Comparison of ENCODE assay signal across 25 mouse cellular contexts in genomic region chr7:75432046-75432445, GRCm38 (mm10).
"Had no signal": no experiment of that assay in that cellular context is flagged by ENCODE, and none has a peak within 500 bp of the region (broad histone marks: within the 10 kb centered on the region; RNA-seq: fewer than 3 reads in every experiment).

No protein-coding gene starts in this region.

- H3K27ac ChIP-seq: hindbrain, embryonic 13.5 days; hindbrain, embryonic 15.5 days; hindbrain, postnatal 0 days; layer of hippocampus, adult 2 months; left cerebral cortex, adult 2 months; limb, embryonic 10.5 days; limb, embryonic 12.5 days; liver, embryonic 13.5 days; liver, embryonic 15.5 days had no signal

- H3K4me2 ChIP-seq: heart, embryonic 12.5 days; hindbrain, embryonic 13.5 days; hindbrain, embryonic 15.5 days; limb, embryonic 12.5 days; liver, embryonic 11.5 days; liver, embryonic 13.5 days; liver, embryonic 15.5 days had no signal

- H3K36me3 ChIP-seq: heart, embryonic 10.5 days; heart, embryonic 12.5 days; hindbrain, embryonic 13.5 days; hindbrain, embryonic 15.5 days; limb, embryonic 10.5 days; limb, embryonic 12.5 days; liver, embryonic 13.5 days; liver, embryonic 15.5 days had no signal

- H3K9ac ChIP-seq: forebrain, postnatal 0 days; heart, embryonic 12.5 days; hindbrain, embryonic 13.5 days; hindbrain, embryonic 15.5 days; limb, embryonic 12.5 days; liver, embryonic 13.5 days; liver, embryonic 15.5 days had no signal

- DNase-seq: forebrain, postnatal 0 days; gastrocnemius, postnatal 14 days; gastrocnemius, postnatal 36 days; heart, adult 11 months; heart, adult 2 months; heart, postnatal 14 days; heart, postnatal 36 days; kidney, adult 11 months; kidney, adult 2 months; kidney, postnatal 10 days; kidney, postnatal 25 days; liver; liver, embryonic 13.5 days had no signal

- ATAC-seq: forebrain, postnatal 0 days; hindbrain, postnatal 0 days; intestine, embryonic 16.5 days had no signal

- H3K27me3 ChIP-seq: heart, embryonic 12.5 days; hindbrain, embryonic 13.5 days; hindbrain, embryonic 15.5 days; limb, embryonic 12.5 days; liver, embryonic 13.5 days; liver, embryonic 15.5 days had no signal

- H3K9me3 ChIP-seq: heart, embryonic 10.5 days; heart, embryonic 12.5 days; hindbrain, embryonic 13.5 days; hindbrain, embryonic 15.5 days; limb, embryonic 10.5 days; limb, embryonic 12.5 days; liver, embryonic 13.5 days; liver, embryonic 15.5 days had no signal

- H3K4me3 ChIP-seq: heart, adult 2 months; heart, embryonic 10.5 days; heart, embryonic 12.5 days; hindbrain, embryonic 13.5 days; hindbrain, embryonic 15.5 days; layer of hippocampus, adult 2 months; left cerebral cortex, adult 2 months; limb, embryonic 10.5 days; limb, embryonic 12.5 days; liver, embryonic 13.5 days; liver, embryonic 15.5 days had no signal

- H3K4me1 ChIP-seq: hindbrain, embryonic 13.5 days; hindbrain, embryonic 15.5 days; liver, embryonic 13.5 days; liver, embryonic 15.5 days had no signal
